Mouse (Mus musculus): ENCODE data around the gene Nsun2.
"Not testable (repeated sequence)": the region's sequence is repeated elsewhere in the genome, so short reads cannot be mapped to it uniquely, and the experiment has no call there.

The Nsun2 gene

DNA sequence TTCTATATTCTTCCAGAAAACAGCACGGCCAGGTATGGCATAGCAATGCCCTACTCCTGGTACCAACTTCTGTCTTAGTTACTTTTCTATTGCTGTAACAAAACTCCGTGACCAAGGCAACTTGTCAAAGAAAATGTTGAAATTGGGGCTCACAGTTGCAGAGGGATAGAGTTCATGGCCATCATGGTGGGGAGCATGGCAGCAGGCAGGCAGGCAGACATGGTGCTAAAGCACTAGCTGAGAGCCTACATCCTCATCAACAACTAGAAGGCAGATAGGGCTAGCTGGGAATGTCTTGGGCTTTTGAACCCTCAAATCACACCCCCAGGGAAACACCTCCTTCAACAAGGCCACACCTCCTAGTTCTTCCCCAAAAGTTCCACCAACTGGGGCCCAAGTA lies 17.3 kb downstream of the Nsun2 start:
- no peak for DNase-seq (ENCODE audit: low read depth, low spot score)

GRCm38 (mm10) chr13:69553024-69553423 lies 19.5 kb downstream of the Nsun2 start:
- DNase-seq (ENCODE audit: low read depth, low spot score) = peak; percentile 55

DNA sequence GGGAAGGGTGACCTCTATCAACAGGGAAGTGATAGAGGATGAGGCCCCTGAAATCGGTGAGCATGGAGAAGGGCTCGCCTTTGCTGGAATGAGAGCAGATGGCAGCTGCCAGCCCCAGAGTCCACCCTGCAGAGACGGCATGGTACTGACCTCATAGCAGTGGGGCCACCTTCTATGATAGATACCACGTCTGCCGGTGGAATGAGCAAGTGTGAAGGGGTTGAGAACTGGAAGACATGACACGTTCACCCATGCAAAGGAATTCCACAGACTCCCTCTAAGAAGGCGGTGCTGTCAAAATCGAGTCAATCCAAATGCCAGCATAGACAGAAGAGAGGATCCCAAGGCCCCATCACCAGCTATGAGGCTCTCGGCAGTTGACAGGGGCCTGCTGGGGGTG lies 20.7 kb downstream of the Nsun2 start:
- no peak for DNase-seq (ENCODE audit: low read depth, low spot score)

DNA sequence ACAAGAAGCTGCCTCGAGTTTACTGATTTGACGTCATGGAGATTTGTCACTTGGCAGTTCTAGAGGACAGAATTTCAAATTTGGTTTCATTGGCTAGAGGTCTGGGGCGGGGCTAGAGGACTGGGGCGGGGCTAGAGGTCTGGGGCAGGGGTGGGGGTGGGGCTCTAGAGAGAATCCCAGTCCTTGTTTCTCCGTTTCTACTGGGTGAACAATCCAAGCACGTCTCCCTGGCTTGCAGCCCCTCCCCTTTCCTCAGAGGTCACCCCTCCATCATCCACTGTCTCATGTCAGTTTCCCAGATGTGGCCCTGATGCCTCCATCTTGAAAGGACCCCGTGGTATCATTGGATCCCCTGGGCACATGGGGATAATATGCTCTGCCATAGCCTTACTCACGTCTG lies 21.5 kb downstream of the Nsun2 start:
- DNase-seq (ENCODE audit: low read depth, low spot score) = peak; percentile 58

GRCm38 (mm10) chr13:69555957-69556482 lies 22.5 kb downstream of the Nsun2 start:
- peak; percentile 42 for DNase-seq (ENCODE audit: low read depth, low spot score)

DNA sequence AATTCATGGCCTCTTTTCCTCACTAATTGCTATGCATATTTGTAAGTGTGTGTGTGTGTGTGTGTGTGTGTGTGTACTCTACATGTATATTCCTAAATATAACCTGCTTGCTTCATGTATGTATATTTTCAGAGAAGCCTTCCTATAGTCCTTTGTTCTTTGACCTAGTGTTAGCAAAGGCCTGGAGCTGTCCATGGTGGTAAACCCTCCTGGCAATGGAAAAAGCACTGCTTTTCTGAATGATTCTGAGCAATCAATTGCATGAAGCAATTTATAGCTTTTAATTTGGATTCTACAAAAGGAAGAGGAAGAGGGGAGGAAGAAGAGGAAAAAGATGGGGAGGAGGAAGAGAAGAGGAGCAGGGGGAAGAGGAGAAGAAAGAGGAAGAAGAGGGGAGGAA lies 23.2 kb downstream of the Nsun2 start:
- peak; percentile 28 for DNase-seq (ENCODE audit: low read depth, low spot score)

GRCm38 (mm10) chr13:69558098-69558660 lies 24.6 kb downstream of the Nsun2 start:
- no peak for DNase-seq (ENCODE audit: low read depth, low spot score)

- no peak for DNase-seq (ENCODE audit: low read depth, low spot score)
These were observed 25.9 kb downstream of the Nsun2 start for GRCm38 (mm10) chr13:69559291-69559961.

DNA sequence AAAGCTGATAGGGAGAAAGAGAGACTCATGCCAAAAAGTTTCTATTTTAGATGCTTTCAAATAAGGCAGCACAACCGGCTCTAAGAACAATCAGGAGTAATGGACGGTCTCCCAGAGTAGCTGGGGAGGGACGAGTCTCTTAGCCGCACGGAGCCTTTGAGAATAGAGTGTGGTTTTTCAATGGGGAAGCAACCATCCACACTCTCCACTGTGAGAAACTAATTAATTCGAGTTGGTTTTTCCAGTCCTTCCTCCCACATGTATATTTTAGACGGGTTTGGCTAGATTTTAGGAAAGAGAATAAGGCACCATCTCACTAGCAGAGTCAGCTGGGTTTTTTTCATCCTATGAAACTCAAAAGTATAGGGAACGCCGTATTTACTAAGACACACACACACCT lies 28.5 kb downstream of the Nsun2 start:
- no peak for DNase-seq (ENCODE audit: low read depth, low spot score)

DNA sequence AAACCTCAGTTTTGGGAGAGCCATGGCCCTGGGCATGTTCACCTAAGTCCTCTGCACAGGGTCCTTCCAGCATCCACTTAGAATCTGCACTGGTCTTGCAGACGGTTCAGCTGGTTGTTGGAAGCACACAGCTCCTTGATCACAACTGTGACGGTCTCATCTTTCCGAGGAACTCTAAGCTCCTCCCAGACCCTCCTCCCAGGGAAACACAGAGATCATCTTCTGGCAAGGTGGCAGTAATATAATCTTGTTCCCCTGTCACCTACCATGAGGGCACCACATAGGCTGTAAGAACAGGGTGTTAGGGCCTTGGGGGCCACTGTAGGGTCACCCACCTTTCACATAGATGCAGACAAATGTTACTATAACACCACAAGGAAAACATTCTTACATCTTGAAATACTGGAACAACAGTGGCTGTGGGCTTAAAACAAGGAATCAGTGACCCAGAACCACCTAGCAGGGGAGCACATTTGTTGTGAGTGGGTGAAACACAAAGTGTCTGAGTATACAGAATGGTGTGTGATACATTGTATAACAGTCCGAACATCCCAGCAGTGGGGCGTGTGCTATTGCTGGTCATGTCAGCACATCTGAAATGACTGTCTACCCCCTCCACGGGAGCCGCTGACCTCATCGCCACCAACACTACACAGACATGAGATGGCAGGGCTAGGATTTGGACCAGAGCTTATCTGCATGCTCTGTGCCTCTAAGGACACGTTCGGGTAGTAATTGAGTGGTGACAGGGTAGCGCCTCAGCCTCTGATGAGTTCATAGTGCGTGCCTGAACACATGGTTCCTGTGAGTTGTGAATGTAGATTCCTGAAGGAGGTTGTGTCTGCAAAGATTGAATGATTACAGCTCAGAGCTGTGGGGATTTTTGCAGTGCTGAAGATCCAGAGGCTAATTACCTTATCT lies 29.4 kb downstream of the Nsun2 start:
- no peak for DNase-seq (ENCODE audit: low read depth, low spot score)

GRCm38 (mm10) chr13:69563905-69564304 lies 30.4 kb downstream of the Nsun2 start:
- DNase-seq (ENCODE audit: low read depth, low spot score) = no peak

DNA sequence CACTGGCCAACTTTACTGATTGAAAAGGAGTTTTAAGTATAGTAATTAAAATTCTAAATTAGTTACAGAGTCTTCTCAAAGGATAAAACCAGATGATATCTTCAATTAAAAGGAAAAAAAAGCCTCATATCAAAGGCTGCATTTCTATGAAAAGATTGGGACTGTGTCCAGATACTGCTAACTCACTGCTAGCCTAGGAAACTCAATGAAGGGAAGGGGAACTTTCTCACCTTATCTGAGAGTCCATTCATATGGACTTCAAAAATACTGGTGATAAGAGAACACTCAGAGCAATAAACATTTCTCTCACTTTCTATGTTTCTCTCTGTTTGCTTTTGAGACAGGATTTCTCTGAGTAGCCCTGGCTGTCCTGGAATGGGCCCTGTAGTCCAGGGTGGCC lies 31.0 kb downstream of the Nsun2 start:
- DNase-seq (ENCODE audit: low read depth, low spot score) = no peak

DNA sequence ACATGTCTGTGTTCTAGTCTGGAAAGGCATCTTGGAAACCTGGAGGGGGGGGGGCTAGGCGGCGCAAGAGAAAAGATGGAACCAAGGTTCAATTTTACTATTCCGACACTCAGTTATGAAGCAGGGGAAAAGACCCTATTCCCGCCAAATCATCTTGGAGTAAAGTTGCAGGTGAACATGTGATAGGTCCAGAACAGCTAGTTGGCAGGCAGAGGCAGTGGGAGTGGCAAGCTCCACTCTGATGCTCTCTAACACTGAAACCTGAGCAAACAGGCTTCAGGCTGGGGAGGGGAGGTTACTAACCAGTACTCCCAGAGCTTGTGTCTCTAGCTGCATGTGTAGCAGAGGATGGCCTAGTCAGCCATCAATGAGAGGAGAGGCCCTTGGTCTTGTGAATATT lies 31.9 kb downstream of the Nsun2 start:
- DNase-seq (ENCODE audit: low read depth, low spot score) = not testable (repeated sequence)

GRCm38 (mm10) chr13:69569201-69569600 lies 35.7 kb downstream of the Nsun2 start:
- no peak for DNase-seq (ENCODE audit: low read depth, low spot score)

DNA sequence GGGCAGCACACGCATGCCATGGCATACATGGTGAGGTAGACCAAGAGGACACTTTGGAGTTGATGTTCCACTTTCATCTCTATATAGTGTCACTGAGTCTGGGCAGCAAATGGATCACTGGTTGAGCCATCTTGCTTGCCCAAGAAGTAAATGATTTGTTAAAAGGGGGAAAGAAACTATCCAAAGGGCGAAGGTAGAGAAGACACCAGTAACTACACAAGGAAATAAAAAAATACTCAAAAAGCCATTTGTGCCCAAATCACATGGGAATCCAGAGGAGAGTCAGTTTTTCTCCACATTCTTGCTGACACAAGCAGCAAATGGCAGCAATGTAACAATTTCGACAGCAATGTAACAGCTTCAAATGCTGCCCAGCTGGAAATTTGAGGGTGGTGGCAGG lies 39.0 kb downstream of the Nsun2 start:
- no peak for DNase-seq (ENCODE audit: low read depth, low spot score)

GRCm38 (mm10) chr13:69576676-69577075 lies 43.1 kb downstream of the Nsun2 start:
- no peak for DNase-seq (ENCODE audit: low read depth, low spot score)

- no peak for DNase-seq (ENCODE audit: low read depth, low spot score)
These were observed 43.8 kb downstream of the Nsun2 start for GRCm38 (mm10) chr13:69577181-69577834.

- no peak for DNase-seq (ENCODE audit: low read depth, low spot score)
These were observed 48.9 kb downstream of the Nsun2 start for GRCm38 (mm10) chr13:69582411-69582810.

DNA sequence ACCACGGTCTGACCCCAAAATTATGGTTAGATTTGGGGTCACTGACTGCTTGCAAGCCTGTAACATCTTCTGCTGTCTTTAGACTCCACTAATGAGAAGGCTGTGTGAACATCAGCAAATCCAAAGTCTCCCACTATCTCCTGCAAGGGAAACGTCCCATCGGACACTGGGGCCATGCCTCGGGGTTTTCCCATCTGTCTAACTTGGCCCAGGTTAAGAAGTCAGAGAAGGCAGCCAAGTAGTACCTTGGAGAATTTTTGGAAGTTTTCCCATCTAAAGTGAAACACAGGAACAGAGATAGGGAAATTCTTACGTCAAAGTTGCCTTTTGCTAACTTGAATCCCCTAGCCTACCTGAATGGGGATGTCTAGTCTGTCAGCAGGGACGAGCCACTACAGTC lies 50.0 kb downstream of the Nsun2 start:
- DNase-seq (ENCODE audit: low read depth, low spot score) = no peak

DNA sequence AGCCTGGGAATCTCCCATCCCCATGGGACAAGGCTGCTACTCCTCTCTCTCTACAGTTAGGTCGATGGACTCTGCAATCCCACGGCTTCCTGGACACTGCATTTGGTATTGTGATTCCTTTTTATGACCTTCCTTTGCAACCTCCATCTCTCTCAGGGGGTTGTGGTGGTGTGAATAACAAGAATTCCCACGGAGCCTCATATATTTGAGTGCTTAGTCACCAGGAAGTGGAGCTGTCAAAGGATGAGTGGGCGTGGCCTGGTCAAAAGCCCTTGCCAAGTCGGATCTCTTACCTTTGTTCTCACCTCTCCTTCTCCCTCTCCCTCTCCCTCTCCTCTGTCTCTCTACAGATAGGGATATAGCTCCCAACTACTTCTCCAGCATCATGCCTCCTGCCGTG lies 52.3 kb downstream of the Nsun2 start:
- DNase-seq (ENCODE audit: low read depth, low spot score) = peak; percentile 65

- DNase-seq (ENCODE audit: low read depth, low spot score) = peak; percentile 79
These were observed 52.8 kb downstream of the Nsun2 start for GRCm38 (mm10) chr13:69586337-69586736.

DNA sequence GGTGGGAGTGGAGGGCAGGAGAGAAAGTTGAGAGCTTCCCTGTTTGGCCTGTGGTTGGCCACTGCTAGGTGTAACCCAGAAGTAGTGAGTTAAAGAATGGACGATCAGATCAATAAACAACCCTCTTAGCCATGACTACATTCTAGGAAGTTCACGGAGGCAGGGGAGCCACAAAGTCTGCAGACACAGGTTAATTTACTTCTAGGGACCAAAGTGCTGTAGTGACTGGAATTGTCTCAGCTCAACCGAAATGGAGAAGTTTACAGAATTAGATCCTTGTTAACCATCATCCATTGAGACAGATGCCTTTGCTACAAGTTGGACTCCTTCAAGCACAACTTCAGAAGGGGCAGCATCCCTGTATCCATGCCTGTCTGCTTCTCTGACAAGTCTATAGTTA lies 54.3 kb downstream of the Nsun2 start:
- DNase-seq (ENCODE audit: low read depth, low spot score) = no peak

Data from ZHBTc4 (cell line).